Mouse (Mus musculus): ENCODE measurements at regions not wholly inside any gene's neighbourhood (a gene's known extent, or its start where the extent isn't known, plus 50 kb on each side); places are given as distances from the start of the nearest gene placed in this dataset.

DNA sequence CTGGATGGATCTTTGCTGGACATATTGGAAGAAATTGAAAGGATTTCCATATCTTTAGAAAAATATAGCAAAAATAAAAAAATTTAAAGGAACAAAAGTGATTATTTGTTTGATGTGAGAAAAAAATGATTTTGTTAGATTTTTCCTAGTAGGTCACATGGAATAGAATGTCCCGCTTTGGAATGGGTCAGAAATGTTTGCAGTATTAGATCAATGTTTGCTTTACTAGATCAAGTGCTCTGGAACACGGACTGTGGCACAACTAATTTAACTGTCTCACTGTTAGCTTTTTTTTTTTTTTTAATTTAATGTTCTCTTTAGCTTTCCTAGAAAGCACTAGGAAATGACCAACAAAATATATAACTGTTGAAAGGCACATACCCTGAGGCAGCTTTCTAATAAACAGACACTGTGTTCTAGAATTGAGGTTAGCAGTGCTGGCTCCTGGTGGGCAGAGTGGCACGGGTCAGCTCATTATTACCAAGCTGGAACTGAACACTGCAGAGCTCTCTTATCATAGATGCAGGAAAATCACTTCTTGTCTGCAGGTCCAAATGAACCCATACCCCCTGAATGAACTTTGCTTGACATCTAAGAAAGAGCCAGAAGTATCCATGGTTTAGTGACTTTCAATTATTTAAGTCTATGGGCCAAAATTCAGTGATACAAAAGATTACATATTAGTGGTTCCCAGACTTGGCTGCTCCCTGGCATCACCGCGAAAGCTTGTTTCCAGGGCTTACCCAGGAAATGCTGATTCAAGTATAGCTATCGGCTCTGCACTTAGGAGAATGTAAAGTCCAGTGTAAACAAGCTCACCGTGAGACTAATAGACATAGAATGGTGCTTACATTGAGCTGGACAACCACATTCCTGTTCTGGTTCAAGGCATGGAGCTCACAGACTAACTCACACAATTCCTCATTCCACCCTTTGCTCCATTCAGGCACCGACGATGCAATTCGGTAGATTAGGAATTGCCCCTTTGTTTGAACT is 320.4 kb upstream of the Nr5a2 start:
- WGBS: 67% methylated on average over 10 of the region's 10 CpGs
- no peaks in the 10 kb centered on the region for H3K36me3 ChIP-seq (ENCODE audit: insufficient read depth, low read length)
- no peak for DNase-seq (ENCODE audit: low spot score)
- H3K4me2 ChIP-seq (ENCODE audit: low read depth, low read length, poor library complexity, severe bottlenecking): no peak overlapping the region
- TF ChIP-seq CTCF (IDR thresholded peaks at IDR 0.05): no peak
- no peaks in the 10 kb centered on the region for H3K27me3 ChIP-seq (ENCODE audit: insufficient read depth, low read length)
- no peak overlapping the region for H3K27ac ChIP-seq (ENCODE audit: low read depth, low read length)
- no peaks in the 10 kb centered on the region for H3K9me3 ChIP-seq (ENCODE audit: low read length)
- H3K4me3 ChIP-seq (ENCODE audit: low read depth, low read length): no peak overlapping the region
- ATAC-seq (ENCODE audit: low FRiP score): no peak
- no peaks in the 10 kb centered on the region for H3K4me1 ChIP-seq (ENCODE audit: insufficient read depth, low read length)
- H3K9ac ChIP-seq (replicated peaks; ENCODE audit: low read length, poor library complexity, severe bottlenecking): no peak overlapping the region

DNA sequence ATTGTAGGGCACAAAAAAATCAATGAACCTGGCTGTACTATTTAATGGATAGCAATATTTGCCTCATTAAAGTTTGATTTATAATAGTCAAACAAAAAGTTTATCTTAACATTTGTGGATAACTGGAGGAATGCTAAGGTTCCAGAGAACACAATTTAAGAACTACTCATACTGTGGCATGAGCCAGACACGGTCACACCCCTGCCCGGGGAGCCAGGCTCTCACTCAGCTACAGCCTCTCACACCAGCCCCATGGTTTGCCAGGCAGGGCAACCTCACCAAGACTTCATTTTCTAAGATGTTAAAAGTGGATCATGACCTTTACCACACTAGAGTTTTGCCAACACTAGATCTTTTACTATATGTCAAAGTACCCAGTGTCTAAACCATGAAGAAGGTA is 319.7 kb upstream of the Nr5a2 start:
- Histone ChIP-seq H3K4me1 (ENCODE audit: insufficient read depth, low read length) (no peaks in the 10 kb centered on the region), H3K36me3 (ENCODE audit: insufficient read depth, low read length) (no peaks in the 10 kb centered on the region), H3K4me3 (ENCODE audit: low read depth, low read length) (no peak overlapping the region), H3K4me2 (ENCODE audit: low read depth, low read length, poor library complexity, severe bottlenecking) (no peak overlapping the region), H3K27ac (ENCODE audit: low read depth, low read length) (no peak overlapping the region), H3K9me3 (ENCODE audit: low read length) (no peaks in the 10 kb centered on the region), H3K27me3 (ENCODE audit: insufficient read depth, low read length) (no peaks in the 10 kb centered on the region), H3K9ac (replicated peaks; ENCODE audit: low read length, poor library complexity, severe bottlenecking) (no peak overlapping the region)
- no peak for TF ChIP-seq CTCF (IDR thresholded peaks at IDR 0.05)
- ATAC-seq (ENCODE audit: low FRiP score) (no peak), DNase-seq (ENCODE audit: low spot score) (no peak)
- WGBS: 94% methylated on average over 2 of the region's 2 CpGs

DNA sequence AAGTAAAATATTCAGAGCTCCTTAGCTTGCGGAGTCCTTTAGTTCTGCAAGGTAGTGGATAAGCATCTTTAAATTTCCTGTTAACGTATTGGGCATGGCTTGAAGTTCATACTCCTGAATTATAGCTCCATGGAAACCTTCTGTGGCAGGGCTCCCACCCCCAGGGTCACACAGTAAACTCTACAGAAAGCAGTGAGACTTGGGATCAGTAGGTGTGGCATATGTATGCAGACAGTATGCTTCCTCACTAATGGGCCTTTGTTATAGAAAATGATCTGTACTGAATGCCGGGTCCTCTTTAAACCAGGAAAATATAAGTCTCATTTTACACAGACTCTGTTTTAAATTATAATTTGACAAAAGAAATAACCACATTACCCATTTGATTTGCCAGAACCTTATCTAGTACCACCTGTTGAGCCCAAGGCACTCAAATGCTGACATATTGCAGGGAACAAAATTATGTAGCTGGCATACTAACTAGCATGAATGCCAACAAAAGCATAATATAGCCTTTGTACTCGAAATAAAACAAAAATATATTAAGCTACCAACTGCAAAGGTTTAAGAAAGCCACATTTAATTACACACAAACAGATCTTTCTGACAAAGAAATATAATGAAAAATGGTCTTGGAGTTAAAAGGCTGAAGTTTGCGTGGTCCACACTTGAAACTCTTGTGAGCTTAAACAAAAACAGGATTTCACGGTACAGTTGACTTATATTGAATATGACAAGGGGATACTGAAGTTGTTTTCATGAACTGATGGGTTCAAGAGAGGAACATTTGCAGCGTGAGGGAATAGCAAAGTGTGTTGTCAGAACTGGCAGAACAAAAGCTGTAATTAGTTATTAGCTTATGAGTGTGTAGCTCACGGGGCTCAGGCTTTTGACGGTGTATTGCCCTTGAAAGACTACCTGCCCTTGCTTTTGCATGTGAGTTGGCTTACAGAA is 310.7 kb upstream of the Nr5a2 start:
- WGBS: 32% methylated on average over 9 of the region's 9 CpGs

DNA sequence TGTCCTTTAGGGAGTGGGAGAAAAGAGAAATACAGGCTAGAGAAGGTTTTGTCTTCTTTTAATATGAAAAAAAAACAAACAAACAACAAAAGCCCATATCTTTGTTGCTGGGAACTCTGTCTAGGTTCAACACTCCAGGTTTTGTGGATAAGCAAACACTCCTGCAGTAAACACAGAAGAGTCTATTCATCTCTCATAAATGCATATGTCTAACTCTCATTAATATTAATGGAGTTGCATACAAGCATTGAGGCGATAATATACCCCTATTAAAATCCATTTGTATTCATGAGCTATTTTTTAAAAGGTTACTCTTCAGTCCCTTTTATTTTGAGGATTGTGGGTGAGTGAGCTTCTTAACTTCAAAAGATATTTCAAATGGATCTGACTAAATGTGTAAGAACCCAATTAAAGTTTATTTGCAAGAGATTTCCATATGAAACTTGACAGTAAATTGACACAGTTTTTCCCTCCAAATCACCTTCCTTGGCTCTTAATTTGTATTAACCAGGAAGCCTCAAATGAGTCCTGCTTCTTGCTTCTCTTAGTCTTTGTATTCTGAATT is 302.6 kb upstream of the Nr5a2 start:
- H3K4me2 ChIP-seq (ENCODE audit: low read depth, low read length, poor library complexity, severe bottlenecking): no peak overlapping the region
- DNase-seq (ENCODE audit: low spot score) (no peak), ATAC-seq (ENCODE audit: low FRiP score) (no peak)
- H3K9me3 ChIP-seq (ENCODE audit: low read length): no peaks in the 10 kb centered on the region
- 0 out of 2 replicates have a peak, but pooled peaks cover 2% of the 10 kb centered on the region for H3K4me1 ChIP-seq (ENCODE audit: insufficient read depth, low read length)
- no peak for TF ChIP-seq CTCF (IDR thresholded peaks at IDR 0.05)
- H3K9ac ChIP-seq (replicated peaks; ENCODE audit: low read length, poor library complexity, severe bottlenecking): no peak overlapping the region
- 19% methylated on average over 1 of the region's 1 CpGs for WGBS
- H3K27ac ChIP-seq (ENCODE audit: low read depth, low read length): no peak overlapping the region
- no peak overlapping the region for H3K4me3 ChIP-seq (ENCODE audit: low read depth, low read length)
- no peaks in the 10 kb centered on the region for H3K27me3 ChIP-seq (ENCODE audit: insufficient read depth, low read length)
- H3K36me3 ChIP-seq (ENCODE audit: insufficient read depth, low read length): no peaks in the 10 kb centered on the region

More for the DNA sequence above, 310.7 kb upstream of the Nr5a2 start:
- Histone ChIP-seq H3K4me2 (ENCODE audit: low read depth, low read length, poor library complexity, severe bottlenecking) (no peak overlapping the region), H3K4me3 (ENCODE audit: low read depth, low read length) (no peak overlapping the region), H3K27me3 (ENCODE audit: insufficient read depth, low read length) (no peaks in the 10 kb centered on the region), H3K9ac (replicated peaks; ENCODE audit: low read length, poor library complexity, severe bottlenecking) (no peak overlapping the region), H3K9me3 (ENCODE audit: low read length) (no peaks in the 10 kb centered on the region), H3K27ac (ENCODE audit: low read depth, low read length) (no peak overlapping the region), H3K36me3 (ENCODE audit: insufficient read depth, low read length) (no peaks in the 10 kb centered on the region), H3K4me1 (ENCODE audit: insufficient read depth, low read length) (no peaks in the 10 kb centered on the region)
- no peak for TF ChIP-seq CTCF (IDR thresholded peaks at IDR 0.05)
- DNase-seq (ENCODE audit: low spot score): no peak
- no peak for ATAC-seq (ENCODE audit: low FRiP score)

DNA sequence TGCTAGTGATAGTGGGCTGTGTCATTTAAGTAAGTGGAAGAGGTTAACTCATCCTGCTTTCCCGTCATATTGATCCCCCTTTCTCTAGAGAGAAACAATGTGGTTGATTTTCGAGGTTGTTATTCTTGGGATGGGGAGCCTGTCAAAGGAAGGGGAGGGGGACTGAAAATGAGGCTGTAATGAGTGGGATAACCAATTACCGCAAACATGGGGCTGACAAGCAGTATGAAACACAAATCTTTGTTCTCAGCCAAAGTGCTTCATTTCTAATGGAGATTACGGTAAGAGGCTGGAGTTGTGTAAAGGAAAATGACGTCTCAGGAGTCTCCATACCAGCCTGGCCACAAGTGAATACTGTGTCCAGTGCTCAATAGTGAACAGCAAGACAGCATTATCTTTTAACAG is 301.9 kb upstream of the Nr5a2 start:
- H3K9me3 ChIP-seq (ENCODE audit: low read length): no peaks in the 10 kb centered on the region
- no peak for ATAC-seq (ENCODE audit: low FRiP score)
- no peak overlapping the region for H3K27ac ChIP-seq (ENCODE audit: low read depth, low read length)
- no peak overlapping the region for H3K9ac ChIP-seq (replicated peaks; ENCODE audit: low read length, poor library complexity, severe bottlenecking)
- no peak for DNase-seq (ENCODE audit: low spot score)
- H3K27me3 ChIP-seq (ENCODE audit: insufficient read depth, low read length): no peaks in the 10 kb centered on the region
- H3K4me2 ChIP-seq (ENCODE audit: low read depth, low read length, poor library complexity, severe bottlenecking): no peak overlapping the region
- 31% methylated on average over 5 of the region's 5 CpGs for WGBS
- TF ChIP-seq CTCF (IDR thresholded peaks at IDR 0.05): no peak
- H3K36me3 ChIP-seq (ENCODE audit: insufficient read depth, low read length): no peaks in the 10 kb centered on the region
- 0 out of 2 replicates have a peak, but pooled peaks cover 2% of the 10 kb centered on the region for H3K4me1 ChIP-seq (ENCODE audit: insufficient read depth, low read length)
- no peak overlapping the region for H3K4me3 ChIP-seq (ENCODE audit: low read depth, low read length)
